Mouse (Mus musculus) embryo, embryonic 10.5 days (tissue): ENCODE measurements around the gene Slc4a7.
"Not testable (repeated sequence)": the region's sequence is repeated elsewhere in the genome, so short reads cannot be mapped to it uniquely, and the experiment has no call there.

Source experiments
- DNase-seq: peaks from one replicate; pipeline ENCODE4 v3.0.0-alpha.2; 2015; ENCODE audit warnings: low spot score

Gene Slc4a7

GRCm38 (mm10) chr14:14800332-14800731, 98.3 kb downstream of the Slc4a7 start:
- DNase-seq, result no peak

DNA sequence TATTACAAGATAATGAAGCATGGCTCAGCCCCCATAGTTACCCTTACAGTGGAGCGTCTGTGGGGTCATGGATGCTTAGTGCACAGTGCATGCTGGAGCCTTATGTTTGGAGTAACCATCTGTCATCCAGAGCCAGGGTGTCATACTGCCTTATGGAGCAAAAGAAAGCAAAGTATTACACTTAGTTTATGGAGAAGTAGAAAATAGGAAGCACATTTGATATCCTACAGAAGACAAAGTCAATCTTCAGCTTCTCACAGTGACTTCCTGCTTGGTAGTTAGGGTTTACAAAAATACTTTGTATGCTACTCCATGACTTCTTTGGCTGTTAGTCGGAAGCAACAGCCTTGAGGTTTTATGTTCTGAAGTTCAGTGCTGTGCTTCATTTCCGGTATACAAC, 98.7 kb downstream of the Slc4a7 start:
- no peak for DNase-seq

DNA sequence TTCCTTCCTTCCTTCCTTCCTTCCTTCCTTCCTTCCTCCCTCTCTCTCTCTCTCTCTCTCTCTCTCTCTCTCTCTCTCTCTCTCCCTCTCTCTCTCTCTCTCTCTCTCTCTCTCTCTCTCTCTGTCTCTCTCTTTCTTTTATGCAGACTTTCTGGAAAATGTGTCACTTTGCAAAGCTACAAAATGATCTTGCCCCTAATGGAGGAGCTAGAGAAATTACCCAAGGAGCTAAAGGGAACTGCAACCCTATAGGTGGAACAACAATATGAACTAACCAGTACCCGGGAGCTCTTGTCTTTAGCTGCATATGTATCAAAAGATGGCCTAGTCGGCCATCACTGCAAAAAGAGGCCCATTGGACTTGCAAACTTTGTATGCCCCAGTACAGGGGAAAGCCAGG, 101.0 kb downstream of the Slc4a7 start, which contains the start of gene Nek10:
Gene Nek10, plus strand, starts transcription at position 301 of the 400 bp plus-strand sequence.
- DNase-seq, result not testable (repeated sequence)

DNA sequence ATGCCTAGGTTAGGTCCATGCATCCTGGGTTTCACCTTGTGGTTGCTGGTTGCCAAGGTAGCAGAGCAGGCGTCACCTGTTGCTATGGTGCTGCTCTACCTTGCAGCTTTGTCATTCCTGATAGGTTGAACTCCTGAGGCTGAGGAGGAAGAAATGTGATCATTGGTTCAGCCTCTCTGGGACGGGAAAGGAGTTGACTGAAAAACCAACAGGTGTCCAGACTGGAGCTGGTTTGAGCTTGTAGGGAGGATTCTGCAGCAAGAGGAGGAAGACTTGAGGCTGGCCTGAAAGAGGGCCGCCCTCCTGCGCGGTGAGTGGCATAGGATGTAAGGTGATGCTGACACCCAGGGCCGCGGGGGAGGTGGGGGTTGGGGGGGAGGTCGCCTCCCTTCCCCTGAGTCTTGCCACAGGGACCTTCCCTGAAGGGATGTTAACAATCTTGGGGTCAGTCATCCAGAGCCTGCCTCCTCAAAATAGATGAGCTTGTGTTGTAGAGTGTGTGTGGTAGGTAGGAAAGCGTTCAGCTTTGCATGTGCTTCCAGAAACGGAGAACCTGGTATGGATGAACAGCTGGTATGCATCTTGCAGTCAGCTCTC, 101.9 kb downstream of the Slc4a7 start:
- peak; percentile 44 for DNase-seq

DNA sequence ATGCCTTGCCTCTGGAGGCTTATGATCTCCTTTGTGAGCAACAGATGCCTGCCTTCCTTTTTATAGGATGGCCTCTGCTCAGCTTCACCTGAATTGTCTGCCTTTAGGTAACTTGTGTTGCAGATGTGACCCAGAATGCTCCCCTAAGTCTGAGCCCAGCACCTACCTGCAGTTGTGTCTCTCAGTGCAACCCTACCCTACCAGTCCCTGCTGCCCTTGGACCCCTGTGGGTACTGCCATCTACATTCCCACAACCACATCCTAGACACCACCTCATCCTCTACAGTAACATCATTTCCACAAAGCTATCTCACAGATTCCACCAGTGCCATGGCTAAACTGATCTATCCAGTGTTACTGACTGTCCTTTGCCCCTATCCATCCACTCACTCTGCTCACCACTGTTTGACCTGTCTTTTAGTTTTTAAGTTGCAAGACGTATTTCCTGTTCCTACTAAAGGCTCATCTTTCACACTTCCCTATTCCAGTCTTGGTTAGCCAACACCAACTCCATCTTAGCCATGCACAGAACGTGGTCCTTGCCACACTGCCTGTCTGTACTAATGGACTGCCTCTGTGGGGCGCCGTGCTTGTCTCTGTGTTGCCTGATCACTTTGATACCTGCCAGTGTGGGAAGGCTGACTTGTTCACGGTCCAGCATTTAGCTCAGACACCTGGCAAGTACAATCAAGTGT, 102.6 kb downstream of the Slc4a7 start:
- DNase-seq, result no peak

- no peak for DNase-seq
Observed at GRCm38 (mm10) chr14:14832520-14833240, 130.6 kb downstream of the Slc4a7 start.

DNA sequence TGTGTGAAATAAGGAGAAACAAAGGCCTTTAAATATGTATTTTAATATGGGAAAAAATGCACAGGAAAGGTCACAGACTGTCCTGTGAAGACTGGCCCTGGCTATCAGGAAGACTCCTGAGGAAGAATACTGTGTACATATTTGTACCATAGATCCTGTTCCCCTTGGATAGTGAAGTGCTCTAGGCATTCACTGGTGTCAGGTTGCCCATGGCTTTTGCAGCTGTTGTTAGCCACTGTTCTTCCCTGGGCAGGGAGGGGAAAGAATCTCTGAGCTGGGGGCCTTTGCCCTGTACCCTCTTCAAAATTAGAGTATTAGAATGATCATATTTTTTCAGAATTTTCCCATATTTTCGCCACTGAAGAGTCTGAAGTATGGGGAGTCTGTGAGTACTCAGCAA, 131.4 kb downstream of the Slc4a7 start:
- DNase-seq, result peak; percentile 10

GRCm38 (mm10) chr14:14834266-14834665, 132.2 kb downstream of the Slc4a7 start:
- no peak for DNase-seq

DNA sequence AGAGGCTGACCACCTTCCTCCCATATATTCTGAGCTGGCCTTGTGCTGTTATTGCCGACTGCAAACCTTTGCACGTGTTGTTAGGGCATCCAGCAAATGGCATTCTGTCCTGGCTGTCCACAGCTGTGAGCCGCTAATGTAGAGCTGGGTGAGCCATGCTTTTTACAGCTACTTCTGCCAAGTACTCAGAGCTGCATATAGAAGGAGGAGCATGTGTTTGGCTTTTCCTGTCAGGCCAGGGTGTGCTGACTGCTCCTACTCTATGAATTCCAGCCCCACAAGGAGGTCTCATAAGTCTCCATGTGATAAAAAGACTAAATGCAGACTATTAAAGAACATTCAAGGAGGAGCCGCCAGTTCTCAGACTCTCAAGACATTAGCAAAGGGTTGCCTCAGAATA, 135.5 kb downstream of the Slc4a7 start:
- no peak for DNase-seq

DNA sequence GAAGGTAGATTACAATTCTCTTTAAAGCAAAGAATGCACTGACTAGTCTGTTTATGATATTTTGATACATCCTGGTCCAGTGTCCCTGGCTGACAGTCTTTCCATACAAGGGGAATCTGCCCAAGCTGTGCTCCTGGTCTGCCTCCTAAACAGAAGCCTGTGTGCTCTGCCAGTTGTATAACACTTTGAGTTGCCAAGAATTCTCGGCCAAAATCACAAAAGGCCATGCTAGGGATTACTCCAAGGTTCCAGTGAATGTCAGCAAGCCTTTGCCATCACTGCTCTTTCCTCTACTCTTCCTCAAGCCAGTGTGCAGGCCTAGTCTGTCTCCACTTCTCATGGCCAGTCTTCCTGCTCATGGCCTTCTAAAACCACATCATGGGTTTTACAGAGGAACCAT, 136.0 kb downstream of the Slc4a7 start:
- DNase-seq, result no peak

DNA sequence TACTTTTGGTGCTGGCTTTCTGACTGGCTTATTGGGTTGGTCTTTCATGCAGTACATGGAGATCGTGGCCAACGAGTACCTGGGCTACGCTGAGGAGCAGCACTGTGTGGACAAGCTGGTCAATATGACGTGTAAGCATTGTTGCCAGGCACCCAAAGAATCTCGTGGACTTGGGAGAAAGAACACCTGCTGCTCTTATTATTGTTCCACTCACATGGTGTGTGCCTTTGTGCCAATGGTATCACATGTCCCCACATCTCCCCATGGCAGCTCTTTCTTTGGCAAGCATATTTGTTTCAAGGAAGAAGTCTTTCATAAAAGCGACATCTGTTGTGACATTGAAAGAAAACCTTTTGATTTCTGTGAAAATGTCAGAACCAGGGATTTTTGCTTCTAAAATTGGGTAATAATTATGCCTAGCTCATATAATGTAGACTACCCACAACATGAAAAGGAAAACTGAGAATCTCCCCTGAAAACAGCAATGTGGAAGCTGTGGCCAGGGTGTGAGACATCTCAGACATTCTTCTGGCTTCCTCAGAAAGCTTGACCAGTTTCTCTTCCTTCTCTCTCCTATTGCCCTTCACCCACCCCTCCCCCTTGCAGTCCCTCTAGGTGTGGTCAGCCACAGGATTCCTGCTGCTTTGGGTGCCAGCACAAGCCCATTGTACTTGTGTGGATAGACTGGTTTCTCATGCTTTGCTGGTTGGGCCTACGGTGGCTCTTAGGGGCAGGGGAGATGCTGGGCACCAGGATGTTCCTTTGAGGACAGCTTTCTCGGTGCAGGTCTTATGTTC, 140.9 kb downstream of the Slc4a7 start:
- DNase-seq, result no peak
